Mouse (Mus musculus): Measurements from ENCODE around the gene Mgat4b.

DNA sequence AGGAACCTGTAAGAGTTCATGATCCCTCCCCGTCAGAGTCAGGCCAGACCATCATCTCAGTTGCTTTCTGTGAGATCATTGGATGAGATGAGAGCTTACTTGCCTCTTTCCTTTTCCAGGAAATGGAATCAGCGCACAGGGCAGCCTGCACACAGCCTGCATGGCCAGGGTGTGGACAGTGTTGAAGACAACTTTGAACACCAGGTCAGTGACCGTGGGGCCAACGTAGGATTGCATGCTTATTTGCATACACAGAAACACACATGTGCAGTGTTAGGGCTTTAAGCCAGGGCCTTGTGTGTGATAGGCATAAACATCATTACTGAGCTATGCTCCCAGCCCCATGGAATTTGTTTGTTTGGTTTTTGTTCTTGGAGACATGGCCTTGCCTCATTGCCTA lies 13.2 kb upstream of the Mgat4b start:
- TF ChIP-seq POLR2A (IDR thresholded peaks at IDR 0.05; ENCODE audit: low read depth, low read length) (no peak), CTCF (IDR thresholded peaks at IDR 0.05; ENCODE audit: extremely low read depth, insufficient read length, insufficient replicate concordance, low read depth, low read length) (no peak)

Measured in small intestine, adult 2 months (tissue).